Mouse (Mus musculus): ENCODE measurements around the gene Tbx3. TPM values are rescaled to one million over a fixed set of nuclear protein-coding genes. Genes with fewer than 3 reads are reported as not detected.

Tbx3 gene
- polyA plus RNA-seq, 2 experiments = 1.4 to 2.4 TPM

- DNase-seq (ENCODE audit: low read depth in 3 of 3, low spot score in 3 of 3) (no peak), ATAC-seq (ENCODE audit: insufficient read depth) (no peak)
- 19% methylated on average over 11 of the region's 11 CpGs for WGBS (ENCODE audit: insufficient replicate concordance)
- Histone ChIP-seq H3K4me3 (ENCODE audit: insufficient read depth in 1 of 2, low read depth in 2 of 2, low read length in 2 of 2) (no peak overlapping the region), H3K9me3 (ENCODE audit: control insufficient read depth, low read length) (no peaks in the 10 kb centered on the region), H3K4me1 (replicated peaks; ENCODE audit: control insufficient read depth in 2 of 2, insufficient read depth in 2 of 2, low read length in 1 of 2) (no peaks in the 10 kb centered on the region), H3K9ac (replicated peaks) (no peak overlapping the region), H3K27ac (no peak overlapping the region), H3K27me3 (ENCODE audit: control insufficient read depth, insufficient read depth, low read length) (no peaks in the 10 kb centered on the region), H3K4me2 (ENCODE audit: low read depth) (no peak overlapping the region), H3K36me3 (replicated peaks; ENCODE audit: control insufficient read depth, insufficient read depth, low read depth) (no peaks in the 10 kb centered on the region)
- TF ChIP-seq EP300 (IDR thresholded peaks at IDR 0.05; ENCODE audit: low read depth) (no peak), CTCF (IDR thresholded peaks at IDR 0.05; ENCODE audit: low read depth) (no peak)
Measured at GRCm38 (mm10) chr5:119720471-119721265, 50.2 kb downstream of the Tbx3 start.

- Histone ChIP-seq H3K4me1 (replicated peaks; ENCODE audit: control insufficient read depth in 2 of 2, insufficient read depth in 2 of 2, low read length in 1 of 2) (no peaks in the 10 kb centered on the region), H3K27ac (no peak overlapping the region), H3K4me3 (ENCODE audit: insufficient read depth in 1 of 2, low read depth in 2 of 2, low read length in 2 of 2) (no peak overlapping the region), H3K9ac (replicated peaks) (no peak overlapping the region), H3K36me3 (replicated peaks; ENCODE audit: control insufficient read depth, insufficient read depth, low read depth) (no peaks in the 10 kb centered on the region), H3K9me3 (ENCODE audit: control insufficient read depth, low read length) (no peaks in the 10 kb centered on the region), H3K27me3 (ENCODE audit: control insufficient read depth, insufficient read depth, low read length) (no peaks in the 10 kb centered on the region), H3K4me2 (ENCODE audit: low read depth) (no peak overlapping the region)
- DNase-seq (ENCODE audit: low read depth in 3 of 3, low spot score in 3 of 3) (no peak), ATAC-seq (ENCODE audit: insufficient read depth) (no peak)
- WGBS (ENCODE audit: insufficient replicate concordance) = 13% methylated on average over 7 of the region's 7 CpGs
- TF ChIP-seq CTCF (IDR thresholded peaks at IDR 0.05; ENCODE audit: low read depth) (no peak), EP300 (IDR thresholded peaks at IDR 0.05; ENCODE audit: low read depth) (no peak)
Measured at GRCm38 (mm10) chr5:119732978-119733377, 62.5 kb downstream of the Tbx3 start.

Other genes with a start within 250 kb of the Tbx3 start
- gene Tbx5, start 162.0 kb downstream of the Tbx3 start, polyA plus RNA-seq (2012; rRNA removed) = 0.01 TPM in 1 of 2 replicates, not detected in the other
- 0.03 TPM in 1 of 2 replicates, not detected in the other for gene Tbx5, start 162.0 kb downstream of the Tbx3 start, polyA plus RNA-seq (2014; fragmentation: Nextera tagmentation; extraction: Ambion mirVana)

Measured in liver, embryonic 14.5 days (tissue).